Mouse (Mus musculus) layer of hippocampus, adult 18-20 months (tissue): ENCODE measurements at regions not wholly inside any gene's neighbourhood (a gene's known extent, or its start where the extent isn't known, plus 50 kb on each side); places are given as distances from the start of the nearest gene placed in this dataset.

Experiments used
- DNase-seq, 2 experiments: peaks; one replicate each; pipeline ENCODE4 v3.0.0; 2022; ENCODE audit warnings: low spot score in 2 of 2

- DNase-seq: no peak
These were observed 3557.5 kb upstream of the Gm6569 start for GRCm38 (mm10) chr15:70276838-70277237.

GRCm38 (mm10) chr15:70321781-70322180 lies 3512.6 kb upstream of the Gm6569 start:
- no peak for DNase-seq

GRCm38 (mm10) chr15:70339241-70339640 lies 3495.1 kb upstream of the Gm6569 start:
- no peak for DNase-seq

DNA sequence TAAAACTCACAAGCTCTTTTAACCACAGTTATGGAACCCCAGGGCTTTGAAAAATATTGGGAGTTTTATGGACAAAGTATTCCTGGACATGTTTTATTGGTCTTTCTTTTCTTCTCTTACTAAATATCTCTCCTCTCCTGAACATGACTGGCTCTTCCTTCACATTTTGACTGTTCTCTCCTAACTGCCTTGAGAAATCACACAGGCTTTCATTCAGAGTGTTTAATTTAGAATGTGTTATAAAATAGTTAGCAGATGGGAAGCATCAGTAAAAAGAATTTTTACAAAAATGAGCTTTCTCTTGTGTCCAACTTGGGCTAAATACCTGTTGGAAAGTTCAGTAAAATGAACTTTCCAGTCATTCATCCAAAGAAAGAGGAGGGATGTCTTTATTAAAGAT lies 3493.0 kb upstream of the Gm6569 start:
- no peak for DNase-seq

DNA sequence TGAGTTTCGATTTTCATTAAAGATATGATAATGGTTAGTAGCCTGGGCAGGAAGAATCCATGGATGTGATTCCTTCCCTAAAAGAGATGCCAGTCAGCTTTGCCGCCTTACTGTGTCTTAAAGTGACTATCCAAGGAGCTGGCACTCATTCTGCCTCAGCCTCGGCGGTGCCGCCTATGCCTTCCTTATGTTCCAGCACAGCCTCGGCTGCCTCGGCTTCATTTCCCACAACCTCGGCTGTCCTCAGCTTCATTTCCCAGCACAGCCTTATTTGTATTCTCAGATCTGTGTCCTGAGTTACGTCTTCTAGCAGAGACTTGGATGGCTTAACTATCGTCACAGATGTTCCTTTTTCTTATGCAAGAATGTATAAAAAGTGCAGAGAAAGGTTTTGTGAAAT lies 3476.4 kb upstream of the Gm6569 start:
- peak in 1 of 2 experiments; percentile 17 for DNase-seq

DNA sequence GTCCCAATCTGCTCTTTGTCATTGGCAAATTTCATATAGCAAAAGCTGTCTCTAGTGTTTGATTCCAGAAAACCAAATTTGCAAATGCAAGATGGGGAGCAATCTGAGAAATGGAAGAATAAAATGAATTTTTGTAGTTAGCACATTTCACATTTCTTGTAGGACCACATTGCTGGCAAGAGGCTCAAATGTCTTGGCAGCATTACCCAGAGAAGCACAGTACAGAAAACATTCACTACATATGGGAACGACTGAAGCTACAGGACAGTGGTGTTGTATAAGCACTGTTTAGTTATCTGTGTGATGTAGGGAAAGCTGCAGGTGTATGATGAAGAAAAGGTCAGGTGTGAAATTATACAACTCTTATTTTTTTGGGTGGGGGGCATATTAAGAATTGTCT lies 3449.7 kb upstream of the Gm6569 start:
- DNase-seq: no peak

DNA sequence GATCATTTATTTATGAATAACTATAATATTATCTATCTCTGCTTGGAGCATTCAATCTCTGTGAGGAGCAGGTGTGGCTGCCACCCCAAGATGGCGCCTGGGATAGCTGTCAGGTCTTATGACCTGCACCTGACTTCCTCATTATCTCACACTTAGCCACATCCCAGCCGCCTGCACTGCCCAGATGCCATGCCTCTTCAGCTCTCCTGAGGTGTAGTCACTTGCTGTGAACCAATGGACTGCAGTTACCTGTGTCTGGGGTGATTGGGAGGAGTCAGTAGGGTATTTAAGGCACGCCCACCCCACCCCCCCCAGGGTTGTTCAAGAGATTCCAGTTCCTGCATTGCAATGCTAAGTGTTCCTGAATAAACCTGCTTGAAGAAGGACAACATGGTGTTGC lies 3418.1 kb upstream of the Gm6569 start:
- no peak for DNase-seq

GRCm38 (mm10) chr15:70425566-70425965 lies 3408.8 kb upstream of the Gm6569 start:
- no peak for DNase-seq
